Mouse (Mus musculus) erythroblast, embryonic 14.5 days (primary cell): ENCODE data around the gene Thada. TPM values are rescaled to one million over a fixed set of nuclear protein-coding genes. Genes with fewer than 3 reads are reported as not detected.

Experiments
- H3K27me3 ChIP-seq: 2 replicates; pipeline ENCODE4 v1.6.1; 2012; ENCODE audit warnings: inconsistent platforms; ENCODE audit not compliant: control insufficient read depth
- H3K36me3 ChIP-seq: 2 replicates; pipeline ENCODE4 v1.6.1; 2012; ENCODE audit warnings: mild to moderate bottlenecking, inconsistent platforms; ENCODE audit not compliant: control insufficient read depth
- H3K4me1 ChIP-seq: 2 replicates; pipeline ENCODE4 v1.6.1; 2012; ENCODE audit warnings: inconsistent platforms; ENCODE audit not compliant: control insufficient read depth
- H3K4me3 ChIP-seq: replicated peaks from 2 replicates; pipeline ENCODE3; 2012; ENCODE audit warnings: moderate library complexity, mild to moderate bottlenecking, inconsistent platforms
- H3K9me3 ChIP-seq: 2 replicates; pipeline ENCODE4 v1.6.1; 2012; ENCODE audit warnings: low read length, inconsistent platforms, mixed read lengths; ENCODE audit not compliant: control insufficient read depth
- GATA1 ChIP-seq: IDR thresholded peaks from 2 replicates; pipeline ENCODE4 v1.6.1; 2012; ENCODE audit warnings: low read length, inconsistent platforms, mixed read lengths
- TAL1 ChIP-seq: IDR thresholded peaks from 3 replicates; pipeline ENCODE4 v1.6.1; 2012; ENCODE audit warnings: low read length, inconsistent platforms, mixed read lengths
- polyA plus RNA-seq: library from polyadenylated mRNA; stranded (reverse); fragments of >175 nt; gene quantifications from 2 replicates; pipeline ENCODE4 v1.2.3, GENCODE M21; 2012

The Thada gene
- polyA plus RNA-seq, 1 experiment, result 0.08 TPM

- H3K36me3 ChIP-seq, result peaks cover 26% of the 10 kb centered on the region
- no peak overlapping the region for H3K4me3 ChIP-seq
- no peak for TF ChIP-seq TAL1
- no peak for TF ChIP-seq GATA1
- no peaks in the 10 kb centered on the region for H3K4me1 ChIP-seq
- no peaks in the 10 kb centered on the region for H3K9me3 ChIP-seq
- no peaks in the 10 kb centered on the region for H3K27me3 ChIP-seq
Observed at GRCm38 (mm10) chr17:84358951-84359644, 106.9 kb downstream of the Thada start.

DNA sequence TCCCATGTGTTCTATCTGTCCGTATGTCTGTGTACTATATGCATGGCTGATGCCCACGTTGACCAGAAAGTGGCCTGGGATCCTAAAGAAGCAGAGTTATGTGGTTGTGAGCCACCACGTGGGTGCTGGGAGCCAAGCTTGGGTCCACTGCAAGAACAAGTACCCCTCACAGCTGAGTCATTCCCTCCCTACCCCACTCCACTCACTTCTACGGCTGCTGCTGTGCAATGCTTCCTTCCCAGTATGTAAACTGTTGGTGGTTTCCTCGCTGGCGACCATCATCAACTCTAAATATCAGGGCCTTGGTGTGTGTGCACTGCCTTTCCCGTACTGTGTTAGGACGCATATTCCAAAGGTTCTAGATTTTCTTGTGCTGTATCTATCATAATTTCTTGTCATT, 108.2 kb downstream of the Thada start:
- no peak for TF ChIP-seq TAL1
- TF ChIP-seq GATA1, result no peak
- no peaks in the 10 kb centered on the region for H3K27me3 ChIP-seq
- H3K4me1 ChIP-seq, result peaks cover 7% of the 10 kb centered on the region
- no peak overlapping the region for H3K4me3 ChIP-seq
- H3K36me3 ChIP-seq, result peaks cover 22% of the 10 kb centered on the region
- H3K9me3 ChIP-seq, result no peaks in the 10 kb centered on the region

DNA sequence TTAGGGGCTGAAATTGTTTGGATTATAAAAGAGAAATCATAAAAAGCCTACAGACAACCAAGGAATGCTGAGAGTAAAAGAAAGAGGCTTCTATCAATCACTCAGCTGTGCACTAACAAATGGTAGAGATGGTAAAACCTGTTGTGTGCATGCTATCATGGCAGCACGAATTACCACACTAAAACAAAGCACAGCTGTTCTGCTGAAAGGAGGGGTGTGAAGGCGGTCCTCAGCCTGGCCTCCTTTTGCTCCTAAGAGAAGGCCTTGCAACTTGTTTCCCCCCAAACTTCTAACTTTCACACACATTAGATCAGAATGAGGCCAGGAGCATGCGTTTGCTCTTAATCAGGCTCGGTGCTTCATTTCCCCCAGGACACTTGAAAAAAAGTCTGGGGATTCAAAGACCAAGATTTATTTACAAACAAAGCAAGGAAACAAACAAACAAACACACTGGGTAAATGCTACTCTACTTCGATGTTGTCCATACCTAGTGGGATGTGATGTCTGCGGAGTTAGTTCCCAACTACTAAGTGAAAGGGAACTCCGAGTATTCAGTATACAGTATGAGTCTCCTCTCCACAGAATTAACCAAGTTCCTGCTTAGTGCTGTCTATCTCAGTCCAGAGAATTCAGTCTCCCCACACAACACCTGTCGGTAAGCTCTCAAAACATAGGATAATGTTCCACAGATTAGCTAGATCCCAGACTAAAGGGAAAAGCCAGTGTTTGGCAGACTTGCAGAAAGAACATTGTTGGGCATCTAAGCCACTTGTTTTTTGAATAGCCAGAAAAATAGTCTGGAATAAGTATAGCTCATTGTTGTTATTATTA, 109.7 kb downstream of the Thada start:
- TF ChIP-seq TAL1, result no peak
- TF ChIP-seq GATA1, result no peak
- H3K4me3 ChIP-seq, result no peak overlapping the region
- peaks cover 20% of the 10 kb centered on the region for H3K4me1 ChIP-seq
- H3K9me3 ChIP-seq, result no peaks in the 10 kb centered on the region
- H3K36me3 ChIP-seq, result peaks cover 12% of the 10 kb centered on the region
- H3K27me3 ChIP-seq, result no peaks in the 10 kb centered on the region

- no peaks in the 10 kb centered on the region for H3K27me3 ChIP-seq
- peaks cover 26% of the 10 kb centered on the region for H3K4me1 ChIP-seq
- no peak overlapping the region for H3K4me3 ChIP-seq
- no peak for TF ChIP-seq TAL1
- TF ChIP-seq GATA1, result no peak
- H3K36me3 ChIP-seq, result peaks cover 12% of the 10 kb centered on the region
- H3K9me3 ChIP-seq, result no peaks in the 10 kb centered on the region
Observed at GRCm38 (mm10) chr17:84355006-84355405, 111.0 kb downstream of the Thada start.

- peaks cover 18% of the 10 kb centered on the region for H3K36me3 ChIP-seq
- peaks cover 27% of the 10 kb centered on the region for H3K4me1 ChIP-seq
- H3K27me3 ChIP-seq, result no peaks in the 10 kb centered on the region
- no peak overlapping the region for H3K4me3 ChIP-seq
- TF ChIP-seq TAL1 (no peak), GATA1 (no peak)
- no peaks in the 10 kb centered on the region for H3K9me3 ChIP-seq
Observed at GRCm38 (mm10) chr17:84353902-84354311, 112.1 kb downstream of the Thada start.

DNA sequence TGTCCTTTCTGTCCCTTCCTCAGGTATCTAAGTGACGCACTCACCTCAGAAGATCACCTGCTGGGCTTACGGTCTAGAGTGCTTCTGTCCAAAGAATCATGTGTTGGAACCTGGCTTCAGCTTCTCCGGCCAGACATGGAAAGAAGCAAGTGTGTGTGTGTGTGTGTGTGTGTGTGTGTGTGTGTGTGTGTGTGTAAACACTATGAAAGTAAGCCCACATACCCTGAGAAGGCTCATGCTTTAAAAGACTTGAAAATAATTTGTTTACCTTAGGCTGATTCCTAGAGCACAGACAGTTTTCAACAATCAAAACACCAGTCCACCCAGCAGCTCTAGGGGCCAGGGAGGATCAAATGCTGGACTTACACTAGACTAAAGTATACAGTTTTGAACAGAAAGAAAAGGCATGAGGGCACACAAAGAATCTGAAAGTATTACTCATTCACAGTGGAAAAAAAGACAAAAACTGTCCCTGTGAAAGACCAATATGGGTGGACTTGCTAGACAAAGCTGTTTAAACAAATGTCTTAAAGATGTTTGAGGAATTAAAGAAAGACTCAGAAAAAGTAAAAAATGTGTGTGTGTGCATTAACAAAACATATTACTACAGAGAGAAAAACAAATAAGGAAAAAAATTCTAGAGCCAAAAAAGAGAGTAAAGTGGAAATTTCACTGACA, 112.6 kb downstream of the Thada start:
- Histone ChIP-seq H3K36me3 (peaks cover 18% of the 10 kb centered on the region), H3K4me1 (peaks cover 27% of the 10 kb centered on the region), H3K4me3 (no peak overlapping the region), H3K9me3 (no peaks in the 10 kb centered on the region), H3K27me3 (no peaks in the 10 kb centered on the region)
- TF ChIP-seq TAL1, result no peak
- TF ChIP-seq GATA1, result no peak

GRCm38 (mm10) chr17:84352790-84353154, 113.2 kb downstream of the Thada start:
- H3K27me3 ChIP-seq, result no peaks in the 10 kb centered on the region

DNA sequence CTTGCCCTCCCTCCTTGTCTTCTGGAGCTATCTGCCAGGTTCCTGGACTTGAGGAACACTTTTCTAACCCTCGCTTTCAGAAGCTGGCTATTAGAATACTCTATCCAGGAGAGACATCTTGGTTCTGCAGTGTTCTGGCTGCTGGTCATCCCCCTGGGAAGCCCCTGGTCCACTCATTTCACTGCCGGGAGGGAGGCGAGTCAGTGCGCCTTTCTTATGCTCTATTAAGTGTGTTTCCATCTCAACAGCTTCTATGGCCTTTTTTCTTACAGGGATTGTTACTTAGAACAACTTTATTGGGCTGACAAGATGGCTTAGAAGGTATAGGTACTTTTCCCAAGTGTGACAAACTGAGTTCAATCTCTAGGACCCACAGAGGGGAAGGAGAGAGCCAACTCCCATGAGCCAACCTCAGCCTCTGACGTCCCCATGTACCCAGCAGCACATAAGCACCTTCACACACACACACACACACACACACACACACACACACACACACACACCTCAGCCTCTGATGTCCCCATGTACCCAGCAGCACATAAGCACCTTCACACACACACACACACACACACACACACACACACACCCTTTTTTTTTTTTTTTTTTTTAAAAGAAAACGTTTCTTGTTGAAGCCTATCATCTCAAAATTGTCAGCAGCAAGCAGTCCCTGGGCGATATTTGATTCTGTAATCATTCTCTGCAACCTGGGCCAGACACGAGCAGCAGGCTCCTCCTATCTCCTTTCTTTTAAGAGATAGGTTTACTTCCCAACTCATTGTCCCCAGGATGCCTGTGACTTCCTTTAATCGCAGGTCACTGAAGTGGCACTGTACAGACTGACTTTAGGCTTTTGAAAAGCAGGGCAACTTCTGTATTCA, 113.9 kb downstream of the Thada start:
- H3K9me3 ChIP-seq, result no peaks in the 10 kb centered on the region
- peaks cover 27% of the 10 kb centered on the region for H3K4me1 ChIP-seq
- peaks cover 20% of the 10 kb centered on the region for H3K36me3 ChIP-seq
- no peak overlapping the region for H3K4me3 ChIP-seq
- TF ChIP-seq GATA1 (no peak), TAL1 (no peak)
- H3K27me3 ChIP-seq, result no peaks in the 10 kb centered on the region

More at GRCm38 (mm10) chr17:84352790-84353154, 113.2 kb downstream of the Thada start:
- Histone ChIP-seq H3K4me1 (peaks cover 27% of the 10 kb centered on the region), H3K9me3 (no peaks in the 10 kb centered on the region), H3K4me3 (no peak overlapping the region), H3K36me3 (peaks cover 21% of the 10 kb centered on the region)
- no peak for TF ChIP-seq TAL1
- no peak for TF ChIP-seq GATA1
